Mouse (Mus musculus): ENCODE data around the gene Cavin1.

The Cavin1 gene

GRCm38 (mm10) chr11:100957915-100958469 lies 12.7 kb downstream of the Cavin1 start:
- no peak for DNase-seq (ENCODE audit: low read depth, low spot score)

- no peak for DNase-seq (ENCODE audit: low read depth, low spot score)
Observed at GRCm38 (mm10) chr11:100957244-100957643, 13.4 kb downstream of the Cavin1 start.

GRCm38 (mm10) chr11:100949540-100949939 lies 21.1 kb downstream of the Cavin1 start:
- DNase-seq (ENCODE audit: low read depth, low spot score) = no peak

- DNase-seq (ENCODE audit: low read depth, low spot score) = no peak
Observed at GRCm38 (mm10) chr11:100948317-100948716, 22.4 kb downstream of the Cavin1 start.

GRCm38 (mm10) chr11:100947548-100947947 lies 23.1 kb downstream of the Cavin1 start:
- DNase-seq (ENCODE audit: low read depth, low spot score) = no peak

GRCm38 (mm10) chr11:100946862-100947261 lies 23.8 kb downstream of the Cavin1 start:
- peak; percentile 30 for DNase-seq (ENCODE audit: low read depth, low spot score)

- DNase-seq (ENCODE audit: low read depth, low spot score) = no peak
Observed at GRCm38 (mm10) chr11:100942388-100942787, 28.3 kb downstream of the Cavin1 start.

GRCm38 (mm10) chr11:100939512-100940151 lies 31.1 kb downstream of the Cavin1 start, which contains the start of gene Stat3:
Gene Stat3 (minus strand): TSS chr11:100939540.
- peak; percentile 98 for DNase-seq (ENCODE audit: low read depth, low spot score)

GRCm38 (mm10) chr11:100938711-100939511 lies 31.8 kb downstream of the Cavin1 start:
- DNase-seq (ENCODE audit: low read depth, low spot score) = no peak

- DNase-seq (ENCODE audit: low read depth, low spot score) = no peak
Observed at GRCm38 (mm10) chr11:100938112-100938511, 32.6 kb downstream of the Cavin1 start.

GRCm38 (mm10) chr11:100937295-100937694 lies 33.4 kb downstream of the Cavin1 start:
- DNase-seq (ENCODE audit: low read depth, low spot score) = no peak

GRCm38 (mm10) chr11:100935373-100936355 lies 35.0 kb downstream of the Cavin1 start:
- no peak for DNase-seq (ENCODE audit: low read depth, low spot score)

GRCm38 (mm10) chr11:100931254-100931921 lies 39.3 kb downstream of the Cavin1 start:
- no peak for DNase-seq (ENCODE audit: low read depth, low spot score)

- DNase-seq (ENCODE audit: low read depth, low spot score) = no peak
Observed at GRCm38 (mm10) chr11:100930611-100931010, 40.1 kb downstream of the Cavin1 start.

- DNase-seq (ENCODE audit: low read depth, low spot score) = no peak
Observed at GRCm38 (mm10) chr11:100927386-100927785, 43.3 kb downstream of the Cavin1 start.

- DNase-seq (ENCODE audit: low read depth, low spot score) = no peak
Observed at GRCm38 (mm10) chr11:100924386-100924919, 46.2 kb downstream of the Cavin1 start.

GRCm38 (mm10) chr11:100920887-100921624 lies 49.6 kb downstream of the Cavin1 start:
- DNase-seq (ENCODE audit: low read depth, low spot score) = no peak

- no peak for DNase-seq (ENCODE audit: low read depth, low spot score)
Observed at GRCm38 (mm10) chr11:100918007-100918406, 52.7 kb downstream of the Cavin1 start.

GRCm38 (mm10) chr11:100916432-100916971 lies 54.2 kb downstream of the Cavin1 start:
- no peak for DNase-seq (ENCODE audit: low read depth, low spot score)

GRCm38 (mm10) chr11:100915063-100915462 lies 55.6 kb downstream of the Cavin1 start:
- DNase-seq (ENCODE audit: low read depth, low spot score) = no peak
